Mouse (Mus musculus) frontal cortex, postnatal 10 days (tissue): ENCODE results near the gene Cd300ld3.

Source experiments
- DNase-seq, 2 experiments: peaks; one replicate each; pipeline ENCODE4 v3.0.0; 2022; ENCODE audit warnings: low spot score in 2 of 2, mixed read lengths in 1 of 2

Cd300ld3 gene

GRCm38 (mm10) chr11:115048259-115048658 lies at the start of gene Cd300ld3:
Gene Cd300ld3, minus strand, starts transcription at chr11:115048409.
- no peak for DNase-seq

GRCm38 (mm10) chr11:115092140-115092539 lies 43.9 kb upstream of the Cd300ld3 start:
- no peak for DNase-seq

GRCm38 (mm10) chr11:115091362-115091901 lies 43.2 kb upstream of the Cd300ld3 start, which contains the start of gene Rab37:
Gene Rab37, plus strand, starts transcription at chr11:115091431.
- no peak for DNase-seq

GRCm38 (mm10) chr11:115089853-115090252 lies 41.6 kb upstream of the Cd300ld3 start:
- no peak for DNase-seq

GRCm38 (mm10) chr11:115086213-115086612 lies 38.0 kb upstream of the Cd300ld3 start:
- DNase-seq, result no peak

- DNase-seq, result no peak
These were observed 36.9 kb upstream of the Cd300ld3 start for GRCm38 (mm10) chr11:115085064-115085463.

GRCm38 (mm10) chr11:115084595-115084994 lies 36.4 kb upstream of the Cd300ld3 start:
- no peak for DNase-seq

GRCm38 (mm10) chr11:115083376-115084139 lies 35.3 kb upstream of the Cd300ld3 start:
- peak in 1 of 2 experiments; percentile 74 for DNase-seq

- DNase-seq, result no peak
These were observed 34.0 kb upstream of the Cd300ld3 start for GRCm38 (mm10) chr11:115082196-115082595.

- no peak for DNase-seq
These were observed 33.2 kb upstream of the Cd300ld3 start for GRCm38 (mm10) chr11:115081373-115081772.

- DNase-seq, result peak; percentile 21 to 35
These were observed 32.7 kb upstream of the Cd300ld3 start for GRCm38 (mm10) chr11:115080886-115081285.

GRCm38 (mm10) chr11:115078680-115079079 lies 30.5 kb upstream of the Cd300ld3 start:
- DNase-seq, result no peak

GRCm38 (mm10) chr11:115077436-115077835 lies 29.2 kb upstream of the Cd300ld3 start:
- DNase-seq, result no peak

- DNase-seq, result no peak
These were observed 27.6 kb upstream of the Cd300ld3 start for GRCm38 (mm10) chr11:115075859-115076258.

GRCm38 (mm10) chr11:115075407-115075806 lies 27.2 kb upstream of the Cd300ld3 start:
- no peak for DNase-seq

- DNase-seq, result no peak
These were observed 24.8 kb upstream of the Cd300ld3 start for GRCm38 (mm10) chr11:115073002-115073401.

GRCm38 (mm10) chr11:115071631-115072294 lies 23.6 kb upstream of the Cd300ld3 start:
- peak in 1 of 2 experiments; percentile 25 for DNase-seq

- DNase-seq, result no peak
These were observed 22.9 kb upstream of the Cd300ld3 start for GRCm38 (mm10) chr11:115071015-115071551.

GRCm38 (mm10) chr11:115066768-115067167 lies 18.6 kb upstream of the Cd300ld3 start:
- no peak for DNase-seq

GRCm38 (mm10) chr11:115062077-115062476 lies 13.9 kb upstream of the Cd300ld3 start, which contains the start of gene Cd300e:
Gene Cd300e, minus strand, starts transcription at chr11:115062177.
- DNase-seq, result no peak

- DNase-seq, result no peak
These were observed 11.6 kb upstream of the Cd300ld3 start for GRCm38 (mm10) chr11:115059797-115060196.

- no peak for DNase-seq
These were observed 10.5 kb upstream of the Cd300ld3 start for GRCm38 (mm10) chr11:115058701-115059100.
